Mouse (Mus musculus) midbrain, embryonic 11.5 days (tissue): ENCODE measurements around the gene Dcaf7. TPM values are rescaled to one million over a fixed set of nuclear protein-coding genes. Genes with fewer than 3 reads are reported as not detected.
"Not testable (repeated sequence)": the region's sequence is repeated elsewhere in the genome, so short reads cannot be mapped to it uniquely, and the experiment has no call there.

ENCODE experiments used
- ATAC-seq: fragments of 200-750 bp; cut with Nextera tagmentation; 2 replicates; pipeline ENCODE4 v1.8.0; 2017; ENCODE audit warnings: moderate TSS enrichment, moderate library complexity; ENCODE audit not compliant: low FRiP score
- DNase-seq: peaks from one replicate; pipeline ENCODE4 v3.0.0; 2015; ENCODE audit warnings: low spot score; ENCODE audit errors: missing footprints
- H3K27ac ChIP-seq: fragments of 300-500 bp; sonication (generic); 2 replicates; pipeline ENCODE4 v1.5.1; 2014; ENCODE audit warnings: low read depth, low read length
- H3K27me3 ChIP-seq: fragments of 300-500 bp; sonication (generic); 2 replicates; pipeline ENCODE4 v1.6.1; 2014; ENCODE audit warnings: mild to moderate bottlenecking, low read length, moderate library complexity, mixed read lengths; ENCODE audit not compliant: control insufficient read depth, insufficient read depth
- H3K36me3 ChIP-seq: fragments of 300-500 bp; sonication (generic); 2 replicates; pipeline ENCODE4 v1.6.1; 2014; ENCODE audit warnings: mild to moderate bottlenecking, low read length, moderate library complexity, mixed read lengths; ENCODE audit not compliant: control insufficient read depth, insufficient read depth
- H3K4me1 ChIP-seq: fragments of 300-500 bp; sonication (generic); 2 replicates; pipeline ENCODE4 v1.6.1; 2014; ENCODE audit warnings: low read length; ENCODE audit not compliant: control insufficient read depth, insufficient read depth
- H3K4me2 ChIP-seq: fragments of 300-500 bp; sonication (generic); 2 replicates; pipeline ENCODE4 v1.6.1; 2014; ENCODE audit warnings: mild to moderate bottlenecking, moderate library complexity
- H3K4me3 ChIP-seq: fragments of 300-500 bp; sonication (generic); 2 replicates; pipeline ENCODE4 v1.5.1; 2014; ENCODE audit warnings: low read depth, low read length
- H3K9ac ChIP-seq: fragments of 300-500 bp; sonication (generic); 2 replicates; pipeline ENCODE4 v1.6.1; 2014; ENCODE audit warnings: low read length
- H3K9me3 ChIP-seq: fragments of 300-500 bp; sonication (generic); 2 replicates; pipeline ENCODE4 v1.6.1; 2016; ENCODE audit warnings: low read length; ENCODE audit not compliant: control insufficient read depth
- WGBS: fragments of 180-500 bp; shearing (Covaris S2); extraction: QIAGEN DNeasy Blood & Tissue Kit; methylation state at CpG from one replicate; pipeline ENCODE4 v1.1.7; 2014; 5-methylcytosine and 5-hydroxymethylcytosine counted together
- polyA plus RNA-seq: library from polyadenylated mRNA; unstranded; fragments of >200 nt; fragmentation: Nextera tagmentation; extraction: Ambion mirVana; gene quantifications from 2 replicates; pipeline ENCODE4 v1.2.1, GENCODE M21; 2014

Dcaf7 gene
- polyA plus RNA-seq, 1 experiment from 2014 or later, result 76.1 TPM

DNA sequence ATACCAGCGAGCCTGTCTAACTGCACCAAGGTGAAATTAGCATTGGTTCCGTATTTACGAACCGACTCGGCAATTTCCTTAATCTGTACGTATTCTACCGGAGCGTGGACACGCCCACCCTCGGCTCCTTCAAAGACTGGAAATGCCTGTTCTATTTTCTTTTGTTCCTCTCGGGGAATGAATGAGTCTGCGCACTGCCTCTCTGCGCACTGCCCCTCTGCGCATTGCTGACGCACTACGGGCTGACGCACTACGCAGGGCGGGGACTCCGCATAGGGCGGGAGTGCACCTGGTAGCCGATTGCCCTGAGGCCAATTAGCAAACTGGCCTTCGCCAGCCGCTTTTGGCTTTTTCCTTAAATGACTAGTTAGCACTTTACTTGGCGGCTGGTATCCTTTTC lies 4.6 kb upstream of the Dcaf7 start:
- H3K36me3 ChIP-seq, DNase-seq, H3K27ac ChIP-seq, H3K9me3 ChIP-seq, H3K9ac ChIP-seq, H3K27me3 ChIP-seq, H3K4me1 ChIP-seq, ATAC-seq, H3K4me2 ChIP-seq: not testable (repeated sequence)
- H3K4me3 ChIP-seq, result peak overlapping the region; percentile 25; the same call in 1 of the 2 replicates
- 17% methylated on average over 3 of the region's 25 CpGs for WGBS

DNA sequence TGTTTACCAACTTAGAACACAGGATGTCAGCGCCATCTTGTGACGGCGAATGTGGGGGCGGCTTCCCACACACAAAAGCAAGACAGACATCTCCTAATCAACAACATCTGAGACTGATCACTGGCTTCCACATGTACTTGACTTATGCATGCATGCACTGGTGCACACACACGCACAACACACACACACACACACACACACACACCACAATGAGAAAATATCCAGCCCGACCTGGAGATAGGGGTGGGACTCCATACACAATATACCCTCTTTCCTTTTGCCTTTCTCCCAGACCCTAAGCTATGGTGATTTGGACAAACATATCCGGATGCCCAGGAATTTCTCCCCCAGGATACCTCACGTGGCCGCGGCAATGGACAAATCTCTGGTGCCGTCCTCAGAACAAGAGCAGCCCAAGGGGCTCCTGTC lies 3.2 kb upstream of the Dcaf7 start:
- Histone ChIP-seq H3K4me2 (peak overlapping the region; percentile 34), H3K9me3 (no peaks in the 10 kb centered on the region), H3K4me3 (no peak overlapping the region), H3K36me3 (no peaks in the 10 kb centered on the region), H3K9ac (peak overlapping the region; percentile 21; the same call in 1 of the 2 replicates), H3K4me1 (peaks cover 11% of the 10 kb centered on the region), H3K27me3 (no peaks in the 10 kb centered on the region), H3K27ac (0 out of 2 replicates have a peak overlapping the region, but pooled peaks have one; percentile 5)
- peak; percentile 88 for DNase-seq
- peak; percentile 27; the same call in 1 of the 2 replicates for ATAC-seq
- 45% methylated on average over 11 of the region's 11 CpGs for WGBS

DNA sequence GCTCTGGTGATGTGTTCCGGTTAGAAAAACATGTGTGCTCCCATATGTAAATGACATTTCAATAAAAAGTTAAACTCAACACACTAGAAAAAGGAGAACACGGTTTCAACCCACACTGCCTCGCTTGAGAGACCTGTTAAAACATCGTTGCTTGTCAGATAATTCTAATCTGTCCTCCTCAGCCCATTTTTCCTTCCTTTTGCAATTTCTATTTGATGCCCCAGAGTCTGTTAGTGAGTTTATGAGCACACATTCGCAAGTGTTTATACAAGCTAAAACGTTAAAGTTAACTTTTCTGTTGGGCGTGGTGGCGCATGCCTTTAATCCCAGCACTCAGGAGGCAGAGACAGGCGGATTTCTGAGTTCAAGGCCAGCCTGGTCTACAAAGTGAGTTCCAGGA lies 1.7 kb upstream of the Dcaf7 start:
- H3K4me1 ChIP-seq, result peaks cover 13% of the 10 kb centered on the region
- H3K27ac ChIP-seq, result no peak overlapping the region
- H3K36me3 ChIP-seq, result no peaks in the 10 kb centered on the region
- no peak for DNase-seq
- 89% methylated on average over 9 of the region's 9 CpGs for WGBS
- H3K27me3 ChIP-seq, result no peaks in the 10 kb centered on the region
- H3K9ac ChIP-seq, result no peak overlapping the region
- no peaks in the 10 kb centered on the region for H3K9me3 ChIP-seq
- ATAC-seq, result no peak
- no peak overlapping the region for H3K4me3 ChIP-seq
- H3K4me2 ChIP-seq, result no peak overlapping the region

DNA sequence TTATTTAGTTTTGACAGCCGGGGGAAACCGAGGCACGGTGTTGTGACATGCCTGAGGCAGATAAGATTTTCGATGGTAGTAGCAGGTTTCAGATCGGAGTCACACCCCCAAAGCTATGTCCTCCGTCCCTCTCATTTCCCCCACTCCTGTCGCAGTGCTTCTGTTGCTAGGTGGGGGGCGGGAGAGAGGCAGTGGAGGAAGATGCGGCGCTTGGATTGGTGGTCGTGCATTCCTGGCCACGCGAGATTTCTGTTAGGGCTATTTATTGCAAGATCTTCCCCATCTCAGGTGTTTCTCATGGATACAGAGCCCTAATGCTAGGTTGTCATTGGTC lies 713 bp downstream of the Dcaf7 start:
- peak overlapping the region; percentile 87 for H3K4me2 ChIP-seq
- no peak for ATAC-seq

DNA sequence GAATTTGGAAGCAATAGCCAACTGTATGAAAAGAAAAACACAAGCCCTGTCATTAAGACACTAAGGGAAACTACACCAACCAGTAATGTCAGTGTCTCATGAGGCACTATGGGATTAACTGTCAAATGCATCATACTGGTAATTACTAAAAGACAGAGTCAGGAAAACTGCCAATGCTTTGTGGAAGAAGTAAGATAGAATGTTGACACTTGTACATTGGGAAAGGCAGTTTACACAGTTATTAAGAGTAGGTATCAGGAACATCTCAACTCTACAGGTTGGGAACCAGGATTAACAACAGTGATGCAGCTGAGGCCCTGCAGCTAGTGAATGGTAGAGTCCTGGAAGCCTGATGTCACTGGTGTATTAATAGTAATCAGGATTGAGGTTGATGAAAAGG lies 7.7 kb downstream of the Dcaf7 start:
- DNase-seq (no peak), ATAC-seq (no peak)
- Histone ChIP-seq H3K36me3 (peaks cover 6% of the 10 kb centered on the region), H3K27me3 (no peaks in the 10 kb centered on the region), H3K9ac (no peak overlapping the region), H3K4me3 (no peak overlapping the region), H3K4me2 (no peak overlapping the region), H3K9me3 (no peaks in the 10 kb centered on the region), H3K27ac (no peak overlapping the region), H3K4me1 (no peaks in the 10 kb centered on the region)

More for the DNA sequence above, 713 bp downstream of the Dcaf7 start:
- peak overlapping the region; percentile 98 for H3K4me3 ChIP-seq
- H3K27ac ChIP-seq, result peak overlapping the region; percentile 84
- peaks cover 13% of the 10 kb centered on the region for H3K4me1 ChIP-seq
- under 1% methylated on average over 13 of the region's 13 CpGs for WGBS
- peak; percentile 95 for DNase-seq
- no peaks in the 10 kb centered on the region for H3K9me3 ChIP-seq
- H3K9ac ChIP-seq, result peak overlapping the region; percentile 90
- no peaks in the 10 kb centered on the region for H3K27me3 ChIP-seq
- H3K36me3 ChIP-seq, result no peaks in the 10 kb centered on the region

DNA sequence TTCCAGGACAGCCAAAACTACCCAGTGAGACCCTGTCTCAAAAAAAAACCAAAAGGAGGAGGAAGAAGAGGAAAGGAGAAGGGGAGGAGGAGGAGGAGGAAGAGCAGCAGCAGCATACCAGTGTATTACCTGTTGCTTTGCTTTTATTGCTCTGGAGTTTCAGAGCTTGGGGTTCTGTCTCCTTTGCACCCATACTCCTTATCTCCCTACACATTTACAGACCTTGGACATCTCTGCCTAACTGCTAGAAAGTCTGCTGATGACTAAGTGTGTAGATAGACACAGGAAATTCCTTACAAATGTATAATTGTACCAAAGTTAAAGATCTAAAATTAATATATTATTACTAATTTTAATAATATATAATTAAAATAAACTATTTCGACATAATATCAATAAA lies 8.6 kb downstream of the Dcaf7 start:
- Histone ChIP-seq H3K27me3 (no peaks in the 10 kb centered on the region), H3K36me3 (peaks cover 6% of the 10 kb centered on the region), H3K27ac (no peak overlapping the region), H3K4me2 (no peak overlapping the region), H3K4me1 (no peaks in the 10 kb centered on the region), H3K9me3 (no peaks in the 10 kb centered on the region), H3K9ac (no peak overlapping the region), H3K4me3 (no peak overlapping the region)
- no peak for ATAC-seq
- 98% methylated on average over 1 of the region's 1 CpGs for WGBS
- no peak for DNase-seq

DNA sequence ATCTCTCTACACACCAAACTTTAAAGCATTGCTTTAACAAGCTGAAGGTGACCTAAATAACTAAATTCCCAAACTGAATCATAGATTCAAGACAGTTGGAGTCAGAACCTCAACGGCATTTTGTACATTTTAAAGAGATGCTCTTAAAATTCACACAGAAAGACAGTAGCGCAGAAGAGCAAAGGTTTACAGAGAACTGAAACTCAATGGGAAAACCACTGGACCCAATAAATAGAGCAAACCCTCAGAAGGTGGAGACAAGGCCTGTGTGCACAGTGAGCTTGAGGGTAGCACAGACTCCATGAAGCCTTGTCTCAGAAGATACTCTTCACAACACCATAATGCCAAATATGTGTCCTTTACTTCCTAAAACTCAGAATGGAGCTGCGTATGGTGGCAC lies 9.1 kb downstream of the Dcaf7 start:
- 97% methylated on average over 3 of the region's 3 CpGs for WGBS
- Histone ChIP-seq H3K9ac (no peak overlapping the region), H3K4me3 (no peak overlapping the region), H3K9me3 (no peaks in the 10 kb centered on the region), H3K36me3 (peaks cover 6% of the 10 kb centered on the region), H3K27ac (no peak overlapping the region), H3K4me1 (no peaks in the 10 kb centered on the region), H3K4me2 (no peak overlapping the region), H3K27me3 (no peaks in the 10 kb centered on the region)
- ATAC-seq, result no peak
- no peak for DNase-seq

DNA sequence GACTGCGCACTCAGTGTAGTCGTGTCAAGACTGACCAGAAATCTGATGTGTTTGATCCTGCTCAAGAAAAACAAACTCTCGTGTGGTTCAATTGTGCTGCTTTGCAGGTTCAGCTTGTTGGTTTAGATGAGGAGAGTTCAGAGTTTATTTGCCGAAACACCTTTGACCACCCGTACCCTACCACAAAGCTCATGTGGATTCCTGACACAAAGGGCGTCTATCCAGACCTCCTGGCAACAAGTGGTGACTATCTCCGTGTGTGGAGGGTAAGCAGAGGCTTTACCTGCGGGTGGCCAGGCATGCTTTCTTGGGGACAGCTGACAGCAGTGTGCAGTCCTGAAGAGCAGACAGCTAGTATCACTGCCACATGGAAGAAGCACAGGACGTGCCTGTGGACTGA lies 9.9 kb downstream of the Dcaf7 start:
- Histone ChIP-seq H3K4me2 (no peak overlapping the region), H3K9me3 (no peaks in the 10 kb centered on the region), H3K4me1 (no peaks in the 10 kb centered on the region), H3K4me3 (no peak overlapping the region), H3K9ac (no peak overlapping the region), H3K36me3 (peaks cover 12% of the 10 kb centered on the region), H3K27ac (no peak overlapping the region), H3K27me3 (no peaks in the 10 kb centered on the region)
- 82% methylated on average over 9 of the region's 9 CpGs for WGBS
- DNase-seq, result no peak
- no peak for ATAC-seq

DNA sequence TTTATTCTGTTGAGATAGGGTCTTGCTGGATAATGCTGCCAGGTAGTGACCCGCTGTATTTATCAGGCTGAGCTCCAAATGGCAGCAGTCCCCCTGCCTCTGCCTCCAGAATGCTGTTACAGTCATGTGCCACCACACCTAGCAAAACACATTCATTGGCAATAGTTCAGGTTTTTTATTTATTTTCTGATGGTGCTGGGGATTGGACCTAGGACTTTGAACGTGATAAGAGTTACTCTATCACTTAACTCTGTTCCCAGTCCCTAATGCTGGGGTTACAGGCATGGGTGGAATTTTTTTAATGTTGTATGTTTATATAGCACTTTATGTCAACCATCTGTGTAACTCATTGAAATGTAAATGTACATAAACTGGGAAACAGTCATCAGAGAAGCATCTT lies 17.2 kb downstream of the Dcaf7 start:
- H3K4me1 ChIP-seq, result no peaks in the 10 kb centered on the region
- 93% methylated on average over 2 of the region's 2 CpGs for WGBS
- no peak overlapping the region for H3K9ac ChIP-seq
- ATAC-seq (no peak), DNase-seq (no peak)
- no peaks in the 10 kb centered on the region for H3K9me3 ChIP-seq
- no peak overlapping the region for H3K4me3 ChIP-seq
- H3K27ac ChIP-seq, result no peak overlapping the region
- H3K4me2 ChIP-seq, result no peak overlapping the region
- no peaks in the 10 kb centered on the region for H3K27me3 ChIP-seq
- peaks cover 22% of the 10 kb centered on the region for H3K36me3 ChIP-seq

DNA sequence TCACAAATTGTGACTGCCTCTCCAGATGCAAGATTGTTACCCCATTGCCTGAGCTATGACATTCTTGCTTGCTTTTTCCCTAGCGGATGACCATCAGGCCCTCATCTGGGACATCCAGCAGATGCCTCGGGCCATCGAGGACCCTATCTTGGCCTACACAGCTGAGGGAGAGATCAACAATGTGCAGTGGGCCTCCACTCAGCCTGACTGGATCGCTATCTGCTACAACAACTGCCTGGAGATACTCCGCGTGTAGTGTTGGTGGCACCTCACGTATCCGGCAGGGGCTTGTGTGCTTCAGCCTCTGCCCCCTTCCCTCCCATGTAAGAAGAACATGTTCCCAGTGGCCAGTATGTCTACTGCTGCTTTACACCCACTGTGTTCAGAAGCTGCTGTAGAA lies 17.9 kb downstream of the Dcaf7 start:
- Histone ChIP-seq H3K4me2 (no peak overlapping the region), H3K27me3 (no peaks in the 10 kb centered on the region), H3K4me3 (no peak overlapping the region), H3K4me1 (no peaks in the 10 kb centered on the region), H3K27ac (no peak overlapping the region), H3K9ac (no peak overlapping the region), H3K36me3 (peaks cover 22% of the 10 kb centered on the region), H3K9me3 (no peaks in the 10 kb centered on the region)
- ATAC-seq (no peak), DNase-seq (no peak)
- WGBS, result 92% methylated on average over 8 of the region's 8 CpGs
